Mouse (Mus musculus): ENCODE measurements around the gene S100a3.

The S100a3 gene

DNA sequence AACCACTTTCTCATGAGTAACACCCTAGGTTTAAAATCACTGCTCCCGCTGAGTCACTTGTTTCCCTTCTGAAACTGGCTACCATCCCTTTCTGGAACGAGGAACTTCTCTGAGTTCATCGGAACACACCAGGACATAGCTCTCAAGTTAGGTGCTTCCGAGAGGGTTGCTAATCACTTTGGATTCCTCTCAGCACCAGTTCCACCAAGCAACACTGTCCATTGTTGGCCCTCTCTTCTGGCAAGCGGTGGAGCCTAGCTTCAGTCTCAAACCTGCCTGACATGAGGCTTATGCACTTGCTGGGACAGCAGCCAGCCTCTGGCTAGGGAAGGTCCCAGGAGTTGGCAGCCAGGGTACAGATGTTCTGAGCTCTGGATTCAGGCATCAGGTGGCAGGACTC is 14.3 kb downstream of the S100a3 start:
- peak in 1 of 2 experiments; percentile 33 for DNase-seq (ENCODE audit: low spot score in 2 of 2)

DNA sequence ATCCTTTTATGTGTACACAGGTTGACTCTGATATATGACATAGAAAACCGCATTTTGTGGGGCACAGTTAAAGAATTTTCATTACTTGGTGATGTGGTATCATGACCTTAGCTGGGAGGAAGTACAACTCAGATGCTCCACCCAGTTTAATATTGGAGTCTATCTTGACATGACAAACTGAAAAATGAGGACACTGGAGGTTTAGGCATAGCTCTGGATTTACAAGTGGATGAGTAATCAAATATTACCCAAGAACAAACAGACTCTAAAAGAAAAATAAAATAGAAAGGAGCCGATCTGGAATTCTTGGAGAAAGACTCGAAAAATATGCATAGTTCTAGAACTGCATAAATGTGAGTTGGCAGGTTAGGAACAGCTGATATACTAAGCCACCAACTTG is 14.9 kb downstream of the S100a3 start:
- no peak for DNase-seq (ENCODE audit: low spot score in 2 of 2)

DNA sequence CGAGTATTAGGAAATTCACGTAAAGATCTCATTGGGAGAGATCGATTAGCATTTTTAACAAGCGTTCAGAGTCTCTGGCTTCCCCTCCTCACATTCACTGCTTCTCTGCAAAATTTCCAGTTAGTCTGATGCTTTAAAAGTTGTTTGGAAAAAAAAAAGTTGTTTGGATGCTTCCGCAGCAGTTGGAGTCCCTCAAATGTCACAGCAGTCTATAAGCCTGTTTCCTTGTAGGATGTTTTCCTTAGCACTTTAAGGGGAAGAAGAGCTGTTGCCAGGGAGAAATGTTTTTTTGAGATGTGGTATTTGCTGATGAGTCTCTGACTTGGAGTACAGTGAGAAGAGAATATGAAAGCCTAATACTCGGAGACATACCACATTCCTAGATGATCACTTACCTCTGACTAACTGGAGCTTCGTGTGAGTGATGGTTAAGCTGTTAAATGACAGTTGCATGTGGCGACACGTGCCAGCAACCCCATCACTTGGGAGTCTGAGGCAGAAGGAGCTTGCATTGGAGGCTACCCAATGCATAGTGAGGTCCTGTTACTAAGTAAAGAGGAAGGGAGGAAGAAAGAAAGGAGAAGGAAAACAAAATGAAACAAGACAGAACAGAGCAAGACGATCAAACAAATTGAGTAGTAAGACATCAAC is 16.1 kb downstream of the S100a3 start:
- DNase-seq (ENCODE audit: low spot score in 2 of 2) = no peak

DNA sequence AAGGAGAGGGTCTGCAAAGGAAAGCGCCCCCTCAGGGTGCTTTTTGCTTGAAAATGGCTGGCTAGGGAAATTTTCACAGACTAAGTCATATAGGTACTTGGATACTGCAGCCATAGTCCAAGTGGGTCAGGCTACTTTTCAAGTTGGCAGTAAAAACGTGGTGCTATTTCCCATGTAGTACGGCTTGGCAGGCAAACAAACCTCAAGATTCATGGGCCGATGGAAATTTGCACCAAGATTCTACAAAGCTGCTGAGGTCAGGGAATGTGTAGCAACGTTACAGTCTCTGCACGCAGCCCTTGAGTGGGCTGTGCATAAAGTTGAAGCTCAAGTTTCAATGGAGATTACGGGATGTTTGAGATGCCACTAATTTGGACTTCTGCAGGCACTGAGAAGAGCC is 19.1 kb downstream of the S100a3 start:
- no peak for DNase-seq (ENCODE audit: low spot score in 2 of 2)

DNA sequence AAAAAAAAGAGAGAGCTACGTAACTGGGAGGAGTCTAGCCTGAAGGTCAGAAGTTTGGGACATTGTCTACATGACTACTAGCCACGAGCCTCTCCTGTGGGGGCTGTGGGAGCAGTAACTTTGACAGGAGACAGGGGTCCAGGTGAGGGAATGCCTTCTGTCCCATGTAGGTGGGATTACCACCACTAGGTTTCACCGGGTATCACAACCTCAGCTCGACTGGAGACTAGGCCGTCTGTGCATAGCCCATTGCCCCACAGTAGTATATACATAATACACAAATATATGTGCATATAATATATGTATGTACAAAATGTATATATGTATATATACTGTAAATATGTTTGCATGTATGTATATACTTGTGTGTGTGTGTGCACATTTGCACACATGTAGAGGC is 20.8 kb downstream of the S100a3 start:
- DNase-seq (ENCODE audit: low spot score in 2 of 2) = no peak

DNA sequence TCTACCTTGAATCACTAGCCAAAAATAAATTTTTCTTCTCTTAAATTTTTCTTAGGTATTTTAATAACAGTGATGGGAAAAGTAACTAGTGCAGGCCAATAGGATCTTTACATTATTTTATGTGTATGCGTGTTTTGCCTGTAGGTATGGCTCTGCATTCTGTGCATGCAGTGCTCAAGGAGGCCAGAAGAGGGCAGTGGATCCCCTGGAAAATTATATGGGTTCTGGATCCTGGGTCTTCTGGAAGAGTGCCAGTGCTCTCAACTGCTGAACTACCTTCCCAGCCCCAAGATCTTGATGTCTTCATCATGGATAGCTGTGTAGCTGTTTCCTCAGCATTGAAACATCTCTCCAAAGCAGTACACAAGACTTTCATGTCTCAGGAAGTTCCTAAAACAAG is 21.8 kb downstream of the S100a3 start:
- no peak for DNase-seq (ENCODE audit: low spot score in 2 of 2)

DNA sequence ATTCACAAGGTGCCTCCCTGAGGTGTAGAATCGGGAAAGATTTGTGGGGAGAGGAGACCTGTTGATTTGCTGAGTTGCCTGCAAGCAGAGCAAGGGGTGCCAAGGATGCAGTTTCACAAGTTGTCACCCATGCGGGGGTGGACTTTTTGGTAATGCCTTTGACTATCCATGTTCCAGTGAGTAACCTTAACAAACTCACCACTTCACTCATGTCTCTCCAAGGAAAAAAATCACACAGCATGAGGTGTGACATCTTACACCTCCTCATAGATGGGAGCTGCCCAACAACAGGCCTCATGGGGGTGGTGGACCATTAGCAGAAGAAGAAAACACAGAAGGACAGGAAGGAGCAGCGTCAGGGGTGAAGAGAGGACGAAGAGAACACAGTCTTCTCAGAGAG is 22.2 kb downstream of the S100a3 start:
- DNase-seq (ENCODE audit: low spot score in 2 of 2) = no peak

DNA sequence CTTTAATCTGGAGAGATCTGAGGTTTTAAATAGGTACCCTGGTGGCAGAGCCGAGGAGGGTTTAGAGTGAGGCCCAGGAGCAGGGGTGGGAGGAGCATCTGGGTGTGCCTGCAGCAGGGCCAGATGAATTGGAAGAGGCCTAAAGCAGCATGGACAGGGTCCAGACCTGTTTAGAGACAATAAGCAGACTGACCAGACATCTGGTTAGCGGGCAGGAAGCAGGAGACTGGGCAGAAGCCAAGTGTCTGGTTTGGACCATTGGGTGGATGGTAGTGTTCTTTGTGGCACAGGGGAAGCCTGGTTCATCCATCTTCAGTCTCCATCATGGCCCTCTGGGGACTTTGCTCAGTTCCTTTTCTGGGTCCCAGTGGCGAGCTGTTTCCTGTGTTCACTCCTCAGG is 23.5 kb downstream of the S100a3 start:
- no peak for DNase-seq (ENCODE audit: low spot score in 2 of 2)

DNA sequence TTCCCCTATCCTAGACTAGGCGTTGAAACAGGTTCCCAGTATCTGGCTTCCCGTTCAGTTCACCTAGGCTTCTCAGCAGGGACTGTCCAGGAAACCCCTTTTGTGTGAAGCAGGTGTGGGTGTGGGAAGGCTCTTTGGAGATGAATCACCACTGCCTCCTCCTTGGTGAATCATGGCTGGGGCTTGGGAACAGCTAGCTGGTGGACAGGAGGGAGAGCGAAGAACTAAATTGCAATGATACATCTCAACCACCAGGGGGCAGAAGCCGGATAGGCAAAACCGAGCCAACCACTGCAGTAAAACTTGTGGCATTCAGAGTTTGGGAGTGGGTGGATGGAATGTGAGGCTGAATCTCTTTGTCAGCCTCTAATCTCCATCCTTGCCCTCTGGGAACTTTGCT is 25.2 kb downstream of the S100a3 start:
- DNase-seq (ENCODE audit: low spot score in 2 of 2) = peak in 1 of 2 experiments; percentile 79

DNA sequence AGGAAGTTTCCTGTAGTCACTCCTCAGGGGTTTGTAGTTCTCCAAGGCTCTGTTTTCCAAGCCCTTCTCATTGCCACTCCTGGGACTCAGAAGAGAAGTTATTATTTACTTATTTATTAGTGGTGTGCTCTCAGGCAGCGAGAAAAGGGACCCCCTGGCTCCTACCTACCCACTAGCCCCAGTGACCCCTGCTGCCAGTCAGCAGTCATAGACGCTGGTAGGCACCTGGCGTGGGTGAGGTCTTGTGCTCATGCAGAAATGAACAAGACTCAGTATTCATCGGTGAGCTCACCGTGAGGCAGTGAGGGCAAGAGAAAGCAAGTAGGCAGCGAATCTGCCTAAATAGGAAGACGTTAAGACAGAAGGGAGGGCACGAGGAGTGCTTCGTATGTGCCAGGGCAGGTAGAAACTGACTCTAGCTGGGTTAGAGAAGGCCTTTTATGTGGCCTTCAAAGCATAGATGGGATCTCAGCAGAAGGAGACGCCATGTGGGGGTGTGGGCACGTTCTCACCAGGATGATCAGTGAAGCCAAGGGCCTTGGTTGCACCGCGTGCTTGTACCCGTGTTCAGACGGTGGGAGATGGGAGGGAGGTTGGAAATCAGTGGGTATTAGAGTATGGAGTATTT is 25.8 kb downstream of the S100a3 start:
- peak in 1 of 2 experiments; percentile 45 for DNase-seq (ENCODE audit: low spot score in 2 of 2)

DNA sequence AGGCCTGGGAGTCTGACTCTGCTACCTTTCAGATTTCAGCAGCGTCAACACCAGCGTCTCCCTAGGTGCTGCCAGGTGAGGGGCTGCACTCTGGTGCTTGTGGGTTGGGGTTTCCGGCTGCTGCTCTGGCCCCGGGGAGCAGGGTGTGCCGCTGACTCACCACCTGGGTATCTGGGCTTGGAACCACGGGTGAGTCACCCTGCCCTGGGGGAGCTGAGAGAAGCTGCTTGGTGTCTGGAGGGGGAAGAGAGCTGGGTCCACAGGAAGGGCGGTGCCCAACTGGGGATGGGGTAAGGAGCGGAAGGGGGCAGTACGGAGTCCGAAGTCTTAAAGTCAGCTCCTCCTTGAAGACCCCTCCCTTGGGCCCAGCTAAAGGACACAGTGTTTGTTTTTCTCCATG is 26.5 kb downstream of the S100a3 start:
- DNase-seq (ENCODE audit: low spot score in 2 of 2) = peak; percentile 86 to 95

DNA sequence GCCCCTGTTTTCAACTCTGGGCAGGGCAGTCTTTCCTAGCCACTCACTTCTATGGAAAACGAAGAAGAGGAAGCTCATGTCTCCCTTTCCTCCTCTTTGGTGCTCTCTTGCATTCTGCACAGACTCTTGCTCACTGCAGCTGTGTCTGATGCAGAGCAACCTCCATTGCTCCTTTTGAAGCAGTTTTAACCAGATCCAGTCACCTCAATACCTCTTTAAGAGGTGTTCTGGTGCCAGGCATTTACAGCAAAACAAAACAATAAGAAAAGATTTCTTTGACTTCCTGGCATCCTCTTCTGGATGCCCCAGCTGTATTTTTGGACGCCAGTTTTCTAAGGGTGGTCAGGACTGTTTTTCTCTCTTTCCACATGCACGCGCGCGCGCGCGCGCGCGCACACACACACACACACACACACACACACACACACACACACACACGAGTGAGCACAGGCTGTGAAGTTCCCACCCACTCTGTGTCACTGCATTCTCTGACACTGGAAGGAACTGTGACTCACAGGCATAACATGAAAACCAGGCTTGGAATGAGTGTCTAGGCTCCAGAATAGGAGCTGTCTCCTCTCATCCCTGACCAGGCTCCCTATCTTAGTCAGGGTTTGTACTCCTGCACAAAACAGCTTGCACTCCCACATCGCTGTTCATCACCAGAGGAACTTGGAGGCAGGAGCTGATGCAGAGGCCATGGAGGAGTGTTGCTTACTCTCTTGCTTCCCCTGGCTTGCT is 27.2 kb downstream of the S100a3 start:
- peak in 1 of 2 experiments; percentile 21 for DNase-seq (ENCODE audit: low spot score in 2 of 2)

DNA sequence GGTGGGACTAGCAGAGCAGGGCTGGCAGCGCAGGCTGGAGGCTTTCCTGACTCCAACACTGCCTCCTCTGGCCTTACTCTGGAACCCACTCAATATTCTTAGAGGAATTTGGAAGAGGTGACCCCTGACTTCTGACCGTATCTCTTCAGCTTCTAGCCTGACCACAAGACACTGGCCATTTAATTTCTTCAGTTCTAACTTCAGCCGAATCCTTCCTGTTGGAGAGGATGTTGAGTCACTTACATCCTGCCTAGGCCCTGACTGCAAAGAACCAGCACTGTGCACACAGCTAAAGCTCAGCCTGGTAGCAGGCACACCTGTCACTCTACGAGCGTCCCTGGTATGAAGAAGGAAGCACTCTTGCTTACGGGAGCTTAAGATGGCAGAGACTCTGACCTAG is 29.0 kb downstream of the S100a3 start:
- no peak for DNase-seq (ENCODE audit: low spot score in 2 of 2)

DNA sequence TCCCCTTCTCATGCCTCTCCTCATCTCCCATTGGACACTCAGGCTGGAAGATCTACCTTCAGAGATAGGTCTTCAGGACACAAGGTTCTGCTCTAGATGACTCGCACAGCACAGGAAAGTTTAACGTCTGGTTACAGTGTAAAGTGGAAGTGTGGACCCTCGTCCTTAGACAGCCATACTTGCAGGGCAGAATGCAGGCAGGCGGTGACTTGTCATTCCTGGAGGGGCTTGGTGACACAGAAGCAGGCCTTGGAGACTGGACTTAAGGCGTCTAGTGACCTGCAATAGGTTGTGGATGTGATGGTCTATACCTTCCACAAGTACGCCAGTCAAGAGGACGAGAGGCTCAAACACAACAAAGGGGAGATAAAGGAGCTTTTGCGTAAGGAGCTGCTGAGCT is 29.6 kb downstream of the S100a3 start, which contains the start of gene S100a2:
Gene S100a2 (plus strand): TSS at position 301 of the 400 bp plus-strand sequence.
- no peak for DNase-seq (ENCODE audit: low spot score in 2 of 2)

DNA sequence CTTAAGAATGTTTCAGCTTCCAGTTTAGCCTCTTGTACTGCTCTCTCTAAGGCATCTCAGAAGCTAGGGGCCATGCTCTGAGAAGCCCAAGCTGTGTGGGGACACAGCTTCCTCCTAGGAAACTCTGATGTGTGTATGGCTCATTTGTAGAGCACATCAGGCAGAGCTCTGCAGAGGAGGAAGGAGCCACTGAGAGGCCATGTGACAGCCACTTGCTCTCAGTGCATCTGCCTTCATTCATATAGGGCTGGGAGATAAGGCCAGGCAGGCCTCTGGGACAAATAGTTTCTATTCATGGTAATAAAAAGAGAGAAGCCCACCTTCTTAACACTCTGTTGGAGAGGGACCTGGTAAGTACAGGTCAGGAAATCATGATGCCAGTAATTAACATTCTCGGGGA is 34.1 kb downstream of the S100a3 start:
- no peak for DNase-seq (ENCODE audit: low spot score in 2 of 2)

DNA sequence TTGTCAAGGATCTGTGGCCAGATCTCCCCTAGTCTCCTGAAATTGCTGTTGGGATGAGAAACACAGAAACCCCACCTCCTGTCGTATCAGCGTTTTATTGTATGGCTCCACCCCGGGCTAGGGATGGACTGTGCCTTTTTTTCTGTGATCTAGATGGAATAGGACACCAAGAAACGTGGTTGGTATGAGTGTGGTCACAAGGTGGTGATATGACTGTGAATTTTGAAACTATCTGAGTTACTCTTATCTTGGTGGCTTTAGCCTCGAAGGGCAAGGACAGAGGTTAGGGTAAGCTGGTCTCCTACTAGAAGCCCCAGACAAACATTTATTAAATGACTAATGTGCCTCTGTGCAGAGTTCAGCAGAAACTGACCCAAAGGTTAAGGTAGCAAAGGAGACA is 35.2 kb downstream of the S100a3 start:
- no peak for DNase-seq (ENCODE audit: low spot score in 2 of 2)

DNA sequence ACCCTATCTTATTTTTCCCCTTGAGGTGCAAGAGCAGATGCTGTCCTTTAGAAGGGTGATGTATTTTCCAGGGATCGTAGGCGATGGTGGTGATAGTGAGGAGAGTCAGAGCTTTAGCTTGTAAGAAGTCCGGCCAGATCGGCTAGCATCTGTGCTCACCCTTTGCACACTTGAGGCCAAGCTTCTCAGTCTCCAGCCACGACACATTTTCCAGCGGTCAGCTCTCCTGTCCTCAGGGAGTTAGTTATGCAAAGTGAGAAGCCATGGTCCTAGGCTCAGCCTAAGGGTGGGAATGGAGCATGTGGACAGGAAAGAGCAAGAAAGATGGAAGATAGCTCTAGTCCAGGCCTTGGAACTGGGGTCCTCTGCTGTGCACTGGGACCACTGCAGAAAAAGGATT is 36.4 kb downstream of the S100a3 start:
- peak in 1 of 2 experiments; percentile 17 for DNase-seq (ENCODE audit: low spot score in 2 of 2)

DNA sequence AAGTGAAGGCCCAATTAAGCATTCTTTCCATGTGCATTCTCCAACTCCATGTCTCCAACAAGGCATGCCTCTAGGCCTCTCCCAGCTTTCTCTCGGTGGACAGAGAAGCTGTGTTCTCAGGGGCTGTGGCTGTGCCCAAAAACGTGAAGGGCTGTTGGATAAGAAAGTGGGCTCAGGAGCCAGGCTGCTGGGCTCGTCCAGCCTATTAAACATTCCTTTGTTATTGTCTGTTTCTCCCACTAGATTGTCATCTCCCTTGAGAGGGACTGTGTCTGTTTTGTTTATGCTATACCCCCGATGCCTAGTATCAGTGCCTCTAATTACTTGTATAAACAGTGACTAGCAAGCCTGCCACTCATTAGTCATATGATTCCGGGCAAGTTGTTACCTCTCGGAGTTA is 37.4 kb downstream of the S100a3 start:
- peak in 1 of 2 experiments; percentile 16 for DNase-seq (ENCODE audit: low spot score in 2 of 2)

DNA sequence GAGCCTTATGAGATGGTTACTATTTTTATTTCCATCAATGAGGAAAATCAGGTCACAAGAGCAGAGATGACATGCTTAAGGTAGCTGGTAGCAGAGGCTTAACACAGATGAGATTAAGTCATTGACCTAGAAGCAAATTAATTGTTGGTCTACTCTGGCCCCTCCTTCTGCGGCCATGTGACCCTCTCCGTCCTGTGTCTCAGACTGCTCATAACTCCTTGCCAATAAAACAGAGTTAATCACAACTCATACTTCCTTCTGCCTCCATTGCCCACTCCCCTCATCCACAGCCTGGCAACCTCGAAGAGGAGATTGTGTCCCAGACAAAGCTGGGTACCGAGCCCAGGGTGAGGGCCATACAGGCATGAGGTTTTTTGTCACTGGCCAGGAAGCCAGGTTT is 37.8 kb downstream of the S100a3 start:
- DNase-seq (ENCODE audit: low spot score in 2 of 2) = peak in 1 of 2 experiments; percentile 20

DNA sequence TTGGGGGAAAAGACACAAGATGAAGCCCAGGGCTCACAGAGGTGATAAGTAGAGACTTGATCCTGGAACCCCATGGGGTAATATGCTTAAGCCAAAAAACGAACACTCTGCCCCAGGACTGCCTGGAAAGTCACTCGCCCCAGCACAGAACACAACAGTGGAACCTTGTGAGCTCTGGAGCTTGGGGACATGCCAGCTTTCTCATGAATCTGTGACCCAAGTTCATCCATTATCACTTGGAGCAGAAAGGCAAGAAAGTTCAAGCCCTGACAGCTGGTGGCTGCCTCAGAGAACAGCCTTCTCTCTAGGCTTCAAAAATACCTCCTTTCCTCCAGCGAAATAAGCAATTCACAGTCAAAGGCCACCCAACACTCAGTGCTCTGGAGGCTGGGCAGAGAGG is 39.0 kb downstream of the S100a3 start:
- DNase-seq (ENCODE audit: low spot score in 2 of 2) = no peak

DNA sequence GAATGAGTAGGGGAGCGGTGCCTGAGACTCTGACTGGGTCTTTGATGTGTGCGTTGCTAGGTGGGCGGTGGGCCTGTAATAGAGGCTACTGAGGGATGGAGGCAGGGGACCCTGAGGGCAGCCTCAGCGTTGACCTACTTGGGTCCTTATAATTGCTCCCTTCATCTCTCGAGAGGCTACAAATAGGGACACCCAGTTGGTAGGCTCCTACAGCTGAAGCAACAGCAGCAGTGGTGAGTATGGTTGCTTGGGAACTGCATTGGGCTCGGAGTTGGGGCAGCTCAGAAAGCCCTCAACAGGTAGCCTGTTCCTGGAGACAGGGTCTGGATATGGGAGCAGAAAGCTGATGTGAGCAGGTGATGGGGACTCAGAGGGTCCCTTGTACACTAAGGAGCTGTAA is 39.7 kb downstream of the S100a3 start:
- no peak for DNase-seq (ENCODE audit: low spot score in 2 of 2)

DNA sequence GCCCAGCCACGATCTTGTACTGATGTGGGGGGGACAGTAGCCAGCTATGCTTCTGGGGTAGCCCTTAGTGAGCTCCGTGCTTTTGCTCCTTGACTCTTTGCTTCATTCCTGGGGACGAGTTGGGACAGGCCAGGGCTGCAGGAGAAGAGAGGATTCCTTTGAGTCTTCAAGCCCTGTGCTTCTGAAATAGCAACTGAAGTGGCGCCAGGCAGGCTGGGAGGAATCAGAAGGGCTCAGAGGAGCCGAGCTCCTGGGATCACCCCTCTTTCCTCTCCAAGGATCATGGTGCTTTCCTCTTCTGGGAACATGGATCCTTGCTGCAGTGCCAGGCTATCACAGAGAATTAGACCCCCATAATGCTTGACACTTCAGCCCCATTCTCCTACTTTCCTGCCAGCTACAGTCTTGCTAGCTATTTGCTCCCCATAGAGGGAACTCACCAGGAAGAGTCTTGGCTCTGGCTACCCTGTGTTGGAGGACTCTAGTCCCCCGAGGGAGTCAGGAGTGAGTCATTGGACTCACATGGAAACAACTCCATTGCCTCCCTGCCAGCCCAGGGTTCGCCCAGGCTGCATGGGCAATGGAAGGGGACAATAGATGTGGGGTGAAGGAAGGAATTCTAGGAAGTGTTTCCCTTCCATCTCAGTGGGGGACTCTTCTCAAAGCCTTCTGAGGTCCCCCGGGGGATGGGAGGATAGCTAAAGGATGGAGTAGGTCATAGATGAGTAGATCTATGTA is 40.2 kb downstream of the S100a3 start:
- no peak for DNase-seq (ENCODE audit: low spot score in 2 of 2)

Data from urinary bladder, adult 18-20 months (tissue).